ENCODE assay signal across 9 mouse cellular contexts in the genomic region with DNA sequence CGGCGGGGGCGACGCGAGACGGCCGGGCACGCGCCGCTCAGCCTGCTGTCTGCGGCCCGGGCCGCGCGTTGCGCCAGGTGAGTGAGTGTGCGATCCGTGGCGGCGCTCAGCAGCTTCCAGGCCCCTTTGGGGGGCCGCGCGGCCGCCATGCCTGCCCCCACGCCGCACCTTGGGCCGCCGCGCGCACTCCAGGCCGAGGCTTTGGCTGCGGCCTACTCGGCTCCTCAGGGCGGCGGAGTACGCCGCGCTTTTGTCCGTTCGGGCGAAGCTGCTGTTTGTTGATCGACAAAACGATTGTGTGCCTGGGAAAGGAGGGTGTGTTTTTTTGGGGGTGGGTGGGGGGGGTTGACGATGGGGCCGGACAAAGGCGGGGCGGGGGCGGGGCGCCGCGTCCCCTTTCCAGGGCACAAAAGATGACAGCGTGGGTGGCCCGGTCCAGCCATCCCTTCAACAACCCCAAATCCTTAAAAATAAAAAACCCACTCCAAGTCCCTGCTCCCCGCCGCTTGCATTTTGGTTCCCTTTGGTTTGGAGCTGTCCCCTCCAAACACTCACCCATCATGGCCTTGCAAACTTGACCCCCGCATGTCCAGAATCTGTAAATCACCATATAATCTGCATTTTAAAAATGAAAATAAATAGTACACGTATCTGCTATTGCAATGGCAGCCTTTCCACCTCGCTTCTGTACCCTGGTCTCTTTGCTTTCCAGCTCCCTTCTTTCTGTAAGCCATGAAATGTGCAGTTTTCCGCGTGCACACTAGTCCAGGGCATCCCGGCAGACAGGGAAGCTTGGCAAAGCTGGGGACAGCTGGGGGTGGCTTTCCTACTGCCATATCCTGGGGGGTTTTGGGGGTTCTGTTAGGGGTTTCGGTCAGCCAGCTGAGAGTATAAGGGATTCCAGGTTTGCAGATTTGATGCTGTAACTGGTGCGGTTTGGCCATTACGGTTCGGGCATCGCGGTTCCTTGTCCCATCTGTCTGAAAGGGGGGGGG. TPM values are rescaled to one million over a fixed set of nuclear protein-coding genes. Genes with fewer than 3 reads are reported as not detected.
DNase-seq lines count a peak whose midpoint lies in the region; ATAC-seq and TF ChIP-seq lines count a peak whose summit lies in the region.
"Had no signal": no experiment of that assay in that cellular context is flagged by ENCODE, and none has a peak within 500 bp of the region (broad histone marks: within the 10 kb centered on the region; RNA-seq: fewer than 3 reads in every experiment).

No protein-coding gene starts in this region.

- peaks cover 25% of the 10 kb centered on the region for H3K79me2 ChIP-seq in C2C12 (ENCODE audit: control insufficient read depth, insufficient read depth)

- H3K9ac ChIP-seq in heart, embryonic 11.5 days (ENCODE audit: low read depth, low read length): peak overlapping the region; percentile 95
- H3K9ac ChIP-seq in hindbrain, embryonic 16.5 days (ENCODE audit: low read depth, low read length): peak overlapping the region; percentile 98

- intact Hi-C loops in left cerebral cortex, postnatal 10 days (cut with DNase I): no loop called here

- peaks cover 4% of the 10 kb centered on the region for H3K79me3 ChIP-seq in C2C12 (ENCODE audit: low read depth)

- H3K27ac ChIP-seq in heart, embryonic 11.5 days (ENCODE audit: low read depth, low read length): peak overlapping the region; percentile 95
- H3K27ac ChIP-seq in hindbrain, embryonic 16.5 days (ENCODE audit: low read depth, low read length): peak overlapping the region; percentile 97

- peaks cover 7% of the 10 kb centered on the region for H3K36me3 ChIP-seq in heart, embryonic 11.5 days (ENCODE audit: control insufficient read depth, insufficient read depth, low read length)
- peaks cover 13% of the 10 kb centered on the region for H3K36me3 ChIP-seq in C2C12 (ENCODE audit: control insufficient read depth, insufficient read depth)
- H3K36me3 ChIP-seq in hindbrain, embryonic 16.5 days (ENCODE audit: control insufficient read depth, insufficient read depth, low read length): no peaks in the 10 kb centered on the region

- DNase-seq in heart, adult 9 months (ENCODE audit: low spot score in 2 of 2): no peak
- peak; percentile 37 for DNase-seq in embryo, embryonic 10 days (ENCODE audit: low spot score)
- peak; percentile 25 for DNase-seq in lung, postnatal 36 days
- no peak for DNase-seq in left cerebral cortex, postnatal 10 days (ENCODE audit: extremely low spot score in 1 of 2, low spot score in 2 of 2)

- no peaks in the 10 kb centered on the region for H3K27me3 ChIP-seq in heart, embryonic 11.5 days (ENCODE audit: control insufficient read depth, insufficient read depth, low read length)
- no peaks in the 10 kb centered on the region for H3K27me3 ChIP-seq in C2C12 (ENCODE audit: control insufficient read depth, insufficient read depth, insufficient read length)
- no peaks in the 10 kb centered on the region for H3K27me3 ChIP-seq in hindbrain, embryonic 16.5 days (replicated peaks; ENCODE audit: control insufficient read depth, insufficient read depth, low read length)

- H3K9me3 ChIP-seq in heart, embryonic 11.5 days (replicated peaks; ENCODE audit: control insufficient read depth, low read length): no peaks in the 10 kb centered on the region
- H3K9me3 ChIP-seq in hindbrain, embryonic 16.5 days (ENCODE audit: control insufficient read depth, low read length): no peaks in the 10 kb centered on the region

- peak overlapping the region; percentile 82 for H3ac ChIP-seq in C2C12 (ENCODE audit: control insufficient read depth, insufficient read length, low read depth)

- peak overlapping the region; percentile 87 for H3K4me3 ChIP-seq in heart, embryonic 11.5 days (ENCODE audit: low read depth, low read length)
- H3K4me3 ChIP-seq in C2C12 (ENCODE audit: insufficient read depth, poor library complexity, severe bottlenecking): peak overlapping the region; percentile 46
- peak overlapping the region; percentile 94 for H3K4me3 ChIP-seq in hindbrain, embryonic 16.5 days (ENCODE audit: low read length)

- WGBS in heart, embryonic 11.5 days (ENCODE audit: insufficient replicate concordance): 4% methylated on average over 59 of the region's 67 CpGs
- WGBS in hindbrain, embryonic 16.5 days: under 1% methylated on average over 39 of the region's 67 CpGs

- peaks cover 27% of the 10 kb centered on the region for H3K4me1 ChIP-seq in heart, embryonic 11.5 days (ENCODE audit: control insufficient read depth, insufficient read depth, low read length)
- peaks cover 35% of the 10 kb centered on the region for H3K4me1 ChIP-seq in hindbrain, embryonic 16.5 days (ENCODE audit: control insufficient read depth, insufficient read depth, low read depth, low read length)

- ATAC-seq in heart, embryonic 11.5 days (replicated peaks; ENCODE audit: insufficient number of reproducible peaks, low FRiP score, low TSS enrichment): peak; percentile 32
- peak; percentile 41 for ATAC-seq in hindbrain, embryonic 16.5 days
- ATAC-seq in monocyte, adult 5-6 weeks (replicated peaks; ENCODE audit: insufficient number of reproducible peaks, low FRiP score, low TSS enrichment, poor library complexity, severe bottlenecking): no peak

- H3K4me2 ChIP-seq in heart, embryonic 11.5 days: peak overlapping the region; percentile 96
- H3K4me2 ChIP-seq in hindbrain, embryonic 16.5 days (ENCODE audit: low read length): peak overlapping the region; percentile 80

- TF ChIP-seq CTCF in C2C12 (IDR thresholded peaks at IDR 0.05; ENCODE audit: control insufficient read depth, insufficient read depth, insufficient read length): no peak

TF ChIP-seq in C2C12, 6 proteins besides CTCF, POLR2A, EP300 and RAD21:
- TF ChIP-seq CEBPB (IDR thresholded peaks at IDR 0.05; ENCODE audit: low read depth) (no peak), MAX (IDR thresholded peaks at IDR 0.05) (no peak), FOSL1 (IDR thresholded peaks at IDR 0.05; ENCODE audit: insufficient read depth, low read length, poor library complexity, severe bottlenecking) (no peak), USF1 (IDR thresholded peaks at IDR 0.05; ENCODE audit: low read depth) (no peak), MYOG (IDR thresholded peaks at IDR 0.05; ENCODE audit: control insufficient read depth, extremely low read depth, insufficient read length) (no peak), MYOD1 (IDR thresholded peaks at IDR 0.05; ENCODE audit: control insufficient read depth, insufficient read length, low read depth) (no peak)

RNA-seq across cellular contexts. Expression of gene Kdm4b, which starts 0.6 kb away (rescaled TPM):
- polyA plus RNA-seq in heart, embryonic 11.5 days (2014; fragmentation: Nextera tagmentation; extraction: Ambion mirVana): 19.6 and 22.8 TPM in 2 replicates
- 10.1 TPM for polyA plus RNA-seq in C2C12 (2012; fragmentation: generic; extraction: Trizol)
- 53.5 and 70.3 TPM in 2 replicates for polyA plus RNA-seq in hindbrain, embryonic 16.5 days (2015; fragmentation: Nextera tagmentation; extraction: Ambion mirVana)
- total RNA-seq in monocyte, adult 5-6 weeks (2017): 8.0 to 17.3 TPM (median 10.3 TPM) in 3 replicates
- 10 to 100 TPM; 82.9 to 83.5 TPM for total RNA-seq in left cerebral cortex, postnatal 10 days (2021)

RNA-seq across cellular contexts. Expression of gene Uhrf1, which starts 23.3 kb away (rescaled TPM):
- 53.0 and 62.4 TPM in 2 replicates for polyA plus RNA-seq in heart, embryonic 11.5 days (2014; fragmentation: Nextera tagmentation; extraction: Ambion mirVana)
- 93.0 TPM for polyA plus RNA-seq in C2C12 (2012; fragmentation: generic; extraction: Trizol)
- polyA plus RNA-seq in hindbrain, embryonic 16.5 days (2015; fragmentation: Nextera tagmentation; extraction: Ambion mirVana): 23.3 and 28.2 TPM in 2 replicates
- 1.2 to 5.9 TPM (median 3.2 TPM) in 3 replicates for total RNA-seq in monocyte, adult 5-6 weeks (2017)
- 1 to 10 TPM; 4.2 to 5.6 TPM for total RNA-seq in left cerebral cortex, postnatal 10 days (2021)

RNA-seq across cellular contexts. Expression of gene Arrdc5, which starts 26.4 kb away (rescaled TPM):
- not detected in 2 replicates for polyA plus RNA-seq in heart, embryonic 11.5 days (2014; fragmentation: Nextera tagmentation; extraction: Ambion mirVana)
- polyA plus RNA-seq in C2C12 (2012; fragmentation: generic; extraction: Trizol): not detected
- not detected in 2 replicates for polyA plus RNA-seq in hindbrain, embryonic 16.5 days (2015; fragmentation: Nextera tagmentation; extraction: Ambion mirVana)
- total RNA-seq in monocyte, adult 5-6 weeks (2017): not detected in 3 replicates
- total RNA-seq in left cerebral cortex, postnatal 10 days (2021): not detected
- total RNA-seq: left cerebral cortex, postnatal 25 days had no signal

RNA-seq across cellular contexts. Expression of gene Plin3, which starts 33.8 kb away (rescaled TPM):
- polyA plus RNA-seq in heart, embryonic 11.5 days (2014; fragmentation: Nextera tagmentation; extraction: Ambion mirVana): 58.8 and 77.3 TPM in 2 replicates
- polyA plus RNA-seq in C2C12 (2012; fragmentation: generic; extraction: Trizol): 27.5 TPM
- 15.5 and 21.1 TPM in 2 replicates for polyA plus RNA-seq in hindbrain, embryonic 16.5 days (2015; fragmentation: Nextera tagmentation; extraction: Ambion mirVana)
- total RNA-seq in monocyte, adult 5-6 weeks (2017): 10.2 to 15.5 TPM (median 13.4 TPM) in 3 replicates
- 1 to 10 TPM; 3.8 to 5.4 TPM for total RNA-seq in left cerebral cortex, postnatal 10 days (2021)

RNA-seq across cellular contexts. Expression of gene Ticam1, which starts 49.9 kb away (rescaled TPM):
- polyA plus RNA-seq in heart, embryonic 11.5 days (2014; fragmentation: Nextera tagmentation; extraction: Ambion mirVana): 10.4 and 11.4 TPM in 2 replicates
- 5.8 TPM for polyA plus RNA-seq in C2C12 (2012; fragmentation: generic; extraction: Trizol)
- 1.5 and 1.9 TPM in 2 replicates for polyA plus RNA-seq in hindbrain, embryonic 16.5 days (2015; fragmentation: Nextera tagmentation; extraction: Ambion mirVana)
- total RNA-seq in monocyte, adult 5-6 weeks (2017): 2.6 to 11.4 TPM (median 3.9 TPM) in 3 replicates
- total RNA-seq in left cerebral cortex, postnatal 10 days (2021): 1 to 10 TPM; 4.0 to 4.2 TPM

Comparison
In these comparisons a context has a peak if more than half of its experiments do, and no peak if none do; other contexts are left out.
1. DNase-seq: peak in embryo, embryonic 10 days (single experiment) and lung, postnatal 36 days (single experiment); none in heart, adult 9 months (0 of 2) and left cerebral cortex, postnatal 10 days (0 of 2).
2. Peak in every context shown above with its lines, with median percentiles within 50 percentile points of each other: H3K4me3 ChIP-seq.